Mouse (Mus musculus) thymus, postnatal 36 days (tissue): ENCODE results near the gene Tectb.
"Not testable (repeated sequence)": the region's sequence is repeated elsewhere in the genome, so short reads cannot be mapped to it uniquely, and the experiment has no call there.

ENCODE experiments used
- DNase-seq, 2 experiments: peaks; one replicate each; pipeline ENCODE4 v3.0.0; 2022; ENCODE audit warnings: mixed read lengths in 2 of 2

The Tectb gene

DNA sequence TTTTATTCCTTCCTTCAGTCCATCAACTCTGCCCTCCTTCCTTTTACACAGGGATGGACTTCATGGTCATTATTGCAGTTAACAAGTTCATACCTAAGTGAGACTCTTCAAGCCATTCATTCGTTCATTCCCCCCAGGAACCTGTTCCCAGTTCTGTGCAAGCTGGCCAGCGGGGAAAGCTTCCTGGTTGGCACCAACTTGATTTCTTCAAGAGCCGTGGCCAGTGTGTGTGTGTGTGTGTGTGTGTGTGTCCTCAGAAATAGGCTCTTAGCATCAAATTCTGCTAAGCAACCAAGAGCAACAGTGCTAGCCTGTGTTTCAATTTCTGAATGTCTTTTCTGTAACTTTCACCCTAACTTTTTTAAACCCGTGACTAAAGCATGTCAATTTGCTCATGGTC is 14.6 kb upstream of the Tectb start:
- no peak for DNase-seq

DNA sequence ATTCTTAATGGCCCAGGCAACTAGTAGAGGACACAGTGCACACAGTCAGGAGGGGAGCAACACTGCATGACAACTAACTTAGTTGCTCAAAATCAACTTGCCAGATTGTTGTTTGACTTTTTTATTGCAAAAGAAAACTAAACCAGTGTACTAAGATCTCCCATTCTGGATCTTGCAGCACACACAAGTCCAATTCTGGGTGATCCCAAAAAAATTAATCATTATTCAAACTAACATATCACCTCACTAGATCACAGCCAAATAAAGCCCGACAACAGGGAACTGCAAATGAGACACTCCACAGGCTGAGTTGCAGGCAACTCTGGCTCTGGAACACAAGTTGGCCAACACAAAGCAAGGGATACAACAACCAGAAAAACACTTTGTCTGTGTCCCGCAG is 13.8 kb upstream of the Tectb start:
- DNase-seq: no peak

DNA sequence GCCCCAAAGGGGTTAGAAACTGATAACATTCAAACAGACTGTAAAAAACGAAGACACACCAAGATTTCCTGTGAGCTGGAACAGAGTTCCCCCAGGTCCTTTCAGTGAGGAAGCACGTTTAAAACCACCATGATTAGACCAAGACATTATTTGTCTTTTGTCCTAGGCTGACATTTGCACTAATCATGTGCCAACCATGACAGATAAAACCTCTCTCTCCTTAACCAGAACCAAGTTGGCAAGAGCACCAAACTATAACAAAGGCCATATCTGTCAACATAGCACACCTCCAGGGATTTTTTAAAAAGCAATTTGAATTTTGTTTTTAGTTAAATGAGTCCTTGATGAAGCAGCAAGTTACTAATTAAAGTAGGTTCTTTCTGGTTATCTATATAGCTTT is 12.8 kb upstream of the Tectb start:
- DNase-seq: no peak

DNA sequence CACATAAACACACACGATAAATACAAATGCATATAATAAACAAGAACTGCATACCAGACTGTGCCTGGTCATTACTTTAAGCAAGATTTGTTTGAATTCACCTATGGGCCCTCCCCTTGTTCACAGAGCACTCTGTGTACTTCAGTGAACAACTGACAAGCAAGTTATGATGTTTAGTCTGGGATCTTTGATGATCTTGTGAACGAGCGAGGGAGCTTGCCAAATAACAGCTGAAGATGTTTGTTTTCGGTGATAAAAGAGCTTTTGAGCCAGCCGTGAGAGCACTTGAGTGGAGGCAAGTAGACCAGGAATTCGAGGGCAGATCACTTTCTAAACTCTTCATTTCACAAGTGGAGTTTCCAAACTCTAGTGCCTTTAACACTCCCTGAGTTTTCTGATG is 12.2 kb upstream of the Tectb start:
- no peak for DNase-seq

DNA sequence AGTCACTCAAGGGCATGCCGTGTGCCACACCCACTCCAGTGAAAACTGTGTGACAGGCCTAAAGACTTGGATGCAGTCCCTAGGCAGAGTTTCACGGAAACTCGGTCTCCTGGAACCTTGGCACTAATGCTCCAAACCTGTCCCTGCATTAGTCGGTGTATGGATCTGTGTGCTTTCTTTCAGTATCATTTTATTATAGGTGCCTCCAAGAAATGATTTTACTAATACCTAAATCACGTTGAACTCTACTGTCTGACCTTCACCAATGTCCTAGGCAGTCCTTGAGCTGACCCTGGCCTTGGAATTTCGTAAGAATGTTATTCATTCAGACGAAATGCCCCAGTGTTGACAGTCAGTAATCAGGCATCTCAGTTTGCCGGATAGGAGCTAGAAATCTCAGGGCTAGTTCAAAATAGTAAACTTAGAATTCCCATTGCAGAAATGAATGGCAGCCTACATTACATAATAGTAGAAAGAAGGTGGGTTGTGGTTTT is 11.2 kb upstream of the Tectb start:
- not testable (repeated sequence) for DNase-seq

DNA sequence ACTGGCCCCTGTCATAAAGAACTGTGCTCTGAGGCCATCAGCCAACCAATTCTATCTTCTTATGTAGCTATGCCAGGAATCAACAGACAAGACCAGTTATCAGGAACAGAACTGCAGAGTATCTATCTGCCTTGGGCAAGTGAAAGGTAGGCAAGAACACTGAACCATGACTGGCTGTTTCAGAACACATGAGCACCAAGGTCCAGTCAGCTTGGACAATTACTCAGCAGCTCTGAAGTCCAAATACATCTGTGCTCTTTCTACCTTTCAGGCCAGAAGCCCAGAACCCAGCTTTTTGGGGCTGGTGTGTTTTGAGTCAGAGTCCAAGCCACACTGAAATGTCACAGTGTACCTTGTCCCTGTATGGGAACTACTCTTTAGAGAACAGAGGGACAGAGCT is 10.1 kb upstream of the Tectb start:
- no peak for DNase-seq

DNA sequence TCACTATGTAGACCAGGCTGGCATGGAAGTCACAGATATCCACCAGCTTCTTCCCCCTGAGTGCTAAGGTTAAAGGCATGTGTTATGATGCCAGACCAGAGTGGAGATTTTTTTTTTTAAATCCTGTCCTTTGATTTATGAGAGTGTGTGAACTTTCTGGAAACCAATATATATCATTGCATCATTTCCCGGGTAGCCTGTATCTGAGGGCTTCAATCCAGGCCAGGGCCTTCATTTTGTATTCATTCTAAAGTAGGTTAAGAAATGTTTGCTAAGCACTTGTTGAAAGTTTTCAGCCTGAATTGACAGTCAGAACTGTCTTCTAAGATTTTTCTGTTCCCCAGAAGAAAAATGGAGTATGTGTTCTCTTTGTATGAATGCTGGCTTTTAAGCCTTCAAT is 8.9 kb upstream of the Tectb start:
- no peak for DNase-seq

DNA sequence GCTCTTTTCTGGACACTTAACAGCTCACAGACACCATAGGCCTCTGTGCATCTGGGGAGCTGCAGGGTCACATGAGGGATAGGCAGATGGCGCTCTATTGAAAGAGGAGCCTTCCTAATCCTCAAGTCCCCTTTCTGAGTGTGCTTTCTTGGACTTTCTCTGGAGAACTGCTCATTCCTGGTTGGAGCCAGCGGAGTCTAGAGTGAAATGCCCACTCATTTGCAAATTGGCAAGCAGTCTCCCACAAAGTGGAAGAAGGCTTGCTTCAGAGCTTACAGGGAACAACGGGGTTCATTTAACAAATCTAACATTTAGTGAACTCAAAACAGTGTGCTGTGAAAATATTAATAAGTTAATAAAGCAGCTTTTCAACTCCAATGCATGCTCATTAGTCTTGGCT is 3.4 kb upstream of the Tectb start:
- no peak for DNase-seq

DNA sequence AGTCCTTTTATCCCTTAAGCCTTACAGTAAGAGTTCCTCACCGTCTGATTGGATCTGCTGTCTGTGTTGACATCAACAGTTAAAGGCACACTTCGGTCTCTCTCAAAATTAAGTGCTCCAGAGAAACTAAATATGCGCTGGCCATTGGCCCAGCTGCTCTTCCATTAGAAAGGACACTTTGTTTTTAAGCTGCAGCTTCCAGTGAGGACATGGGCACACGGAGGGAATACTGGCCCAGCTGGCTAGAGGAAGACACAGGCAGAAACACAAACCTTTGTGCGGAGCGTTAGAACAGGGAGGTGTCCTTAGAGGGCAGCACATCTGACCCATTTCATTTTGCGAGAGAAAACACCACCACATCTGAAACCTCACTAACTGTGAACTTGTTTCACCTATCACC is 3.9 kb downstream of the Tectb start:
- no peak for DNase-seq

DNA sequence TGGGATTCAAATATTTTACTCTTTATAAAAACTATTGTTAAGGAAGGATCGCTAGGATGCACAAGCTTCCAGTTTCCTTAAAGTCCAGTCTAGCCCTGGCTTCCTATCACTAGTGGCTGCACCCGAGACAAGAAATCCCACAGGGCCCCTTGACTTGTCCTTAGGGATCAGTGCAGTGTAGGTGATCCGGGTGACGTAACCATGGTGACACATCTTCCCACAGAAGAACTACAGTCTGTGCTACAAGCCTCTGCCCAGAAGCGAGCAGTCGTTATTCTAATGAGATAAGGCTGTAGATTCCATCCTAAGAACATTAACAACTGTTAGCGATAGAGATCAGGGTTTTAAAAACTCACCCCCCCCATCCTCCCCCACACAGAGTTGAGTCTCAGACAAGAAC is 4.5 kb downstream of the Tectb start:
- DNase-seq: no peak

DNA sequence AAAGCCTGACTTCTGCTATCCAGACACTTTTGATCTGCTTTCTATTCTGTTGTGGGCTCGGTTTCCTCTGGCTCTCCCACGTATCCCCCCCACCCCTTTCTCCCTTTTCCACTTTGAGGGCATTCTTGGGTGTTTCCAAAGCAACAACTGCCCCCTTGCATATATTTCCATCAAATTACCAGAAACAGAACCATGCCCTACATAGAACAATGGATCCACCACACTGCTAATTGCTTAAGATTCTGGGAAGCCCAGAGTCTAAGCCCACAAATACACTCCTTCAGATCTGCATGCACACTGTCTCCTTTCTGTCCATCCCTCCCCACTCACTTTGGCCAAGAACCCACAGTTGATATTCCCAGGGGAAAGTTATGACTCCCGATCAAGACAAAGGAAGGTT is 5.1 kb downstream of the Tectb start:
- DNase-seq: no peak

DNA sequence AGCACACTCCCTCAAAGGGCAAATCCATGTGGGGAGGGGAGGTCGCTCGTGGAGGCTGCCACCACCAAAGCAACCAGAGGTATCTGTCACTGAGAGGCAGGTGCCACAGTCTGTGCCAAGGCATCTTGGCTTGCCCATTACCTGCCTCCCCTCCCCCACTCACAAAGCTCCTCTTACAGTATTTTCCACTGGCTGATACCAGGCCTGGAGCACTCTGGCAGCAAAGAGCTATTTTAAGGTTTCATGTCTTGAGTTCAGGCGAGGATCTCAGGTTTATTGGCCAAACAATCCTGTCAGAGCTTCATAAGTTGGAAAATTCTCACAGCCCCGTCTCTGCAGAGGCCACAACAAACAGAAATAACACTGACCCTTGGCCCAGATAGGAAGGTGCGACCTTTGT is 9.5 kb downstream of the Tectb start:
- no peak for DNase-seq

DNA sequence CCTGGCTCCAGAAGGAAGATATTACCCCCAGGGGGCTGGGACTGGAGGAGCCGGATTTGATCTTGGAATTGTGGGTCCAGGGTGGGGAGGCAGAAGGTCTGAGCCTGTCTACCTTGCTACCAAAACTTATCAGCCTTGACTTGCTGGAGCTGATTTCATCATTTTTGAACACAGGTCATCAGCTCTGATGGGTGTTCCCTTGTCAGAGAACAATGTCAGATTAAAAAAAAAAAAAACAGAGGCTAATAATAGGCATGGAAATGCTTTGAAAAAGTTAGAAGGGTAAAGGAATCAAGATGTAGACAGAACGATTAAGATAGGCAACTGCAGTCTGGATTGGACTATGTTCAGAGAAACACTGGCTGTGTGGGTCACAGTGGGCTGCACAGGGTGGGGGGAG is 11.1 kb downstream of the Tectb start:
- no peak for DNase-seq

DNA sequence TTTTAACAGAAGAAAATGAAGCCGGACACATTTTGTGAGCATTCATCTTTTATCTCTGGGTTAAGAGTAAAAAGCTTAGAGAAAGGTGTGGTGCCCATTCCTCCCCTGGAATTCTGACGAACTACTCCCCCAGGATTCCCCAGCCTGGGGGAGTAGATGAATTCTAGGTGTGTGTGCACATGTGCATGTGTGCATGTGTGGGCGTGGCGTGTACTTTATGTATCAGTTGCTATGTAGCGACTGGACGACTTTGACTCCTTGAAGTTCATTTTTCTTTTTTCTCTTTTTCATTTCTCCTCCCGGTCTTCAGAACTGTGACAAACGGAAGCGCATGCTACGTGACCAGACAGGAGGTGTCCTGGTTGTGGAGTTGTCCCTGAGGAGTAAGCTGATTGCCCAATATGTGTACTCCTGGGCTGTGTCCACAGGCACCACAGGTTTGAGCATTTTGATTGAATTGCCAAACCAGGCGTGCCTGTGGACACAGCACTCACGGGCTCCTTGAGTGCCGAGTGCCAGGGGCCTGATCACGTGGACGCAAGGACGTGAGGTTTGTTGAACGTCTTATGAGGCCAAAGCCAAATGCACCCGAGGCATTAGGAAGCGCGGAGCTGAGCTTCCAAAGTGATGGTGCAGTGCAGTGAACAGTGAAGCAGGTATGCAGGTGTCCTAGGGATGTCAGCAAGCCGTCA is 11.9 kb downstream of the Tectb start:
- no peak for DNase-seq

DNA sequence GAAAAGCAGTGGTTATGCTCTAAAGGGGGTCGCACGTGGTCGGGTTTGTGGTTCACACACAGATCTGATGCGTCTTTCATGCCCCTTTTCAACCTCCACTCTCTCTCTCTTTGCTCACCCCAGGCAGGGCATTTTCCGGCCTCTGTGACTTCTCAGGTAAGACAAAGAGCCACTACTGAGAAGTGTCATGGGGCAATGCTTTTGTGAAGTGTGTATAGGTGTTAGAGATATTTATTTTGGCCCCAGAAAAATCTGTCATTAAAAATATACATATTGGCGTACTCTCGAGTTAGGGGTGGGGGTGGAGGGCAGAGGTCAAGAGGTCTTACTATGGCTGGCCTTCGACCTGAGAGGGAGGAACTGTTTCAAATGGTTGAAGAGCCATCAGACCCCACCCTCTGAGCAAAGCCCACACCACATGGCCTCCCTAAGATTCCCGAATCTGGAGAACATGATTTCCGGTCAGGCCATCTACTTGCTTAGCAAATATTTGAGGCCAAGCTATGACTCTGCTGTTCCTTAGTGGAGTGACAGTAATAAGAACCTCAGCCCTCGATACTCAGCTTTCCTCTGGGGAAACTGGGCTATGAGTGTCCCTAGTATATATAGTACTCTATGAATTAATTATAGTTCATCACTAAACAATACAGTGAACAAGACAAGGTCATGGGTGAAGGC is 13.3 kb downstream of the Tectb start:
- DNase-seq: no peak

DNA sequence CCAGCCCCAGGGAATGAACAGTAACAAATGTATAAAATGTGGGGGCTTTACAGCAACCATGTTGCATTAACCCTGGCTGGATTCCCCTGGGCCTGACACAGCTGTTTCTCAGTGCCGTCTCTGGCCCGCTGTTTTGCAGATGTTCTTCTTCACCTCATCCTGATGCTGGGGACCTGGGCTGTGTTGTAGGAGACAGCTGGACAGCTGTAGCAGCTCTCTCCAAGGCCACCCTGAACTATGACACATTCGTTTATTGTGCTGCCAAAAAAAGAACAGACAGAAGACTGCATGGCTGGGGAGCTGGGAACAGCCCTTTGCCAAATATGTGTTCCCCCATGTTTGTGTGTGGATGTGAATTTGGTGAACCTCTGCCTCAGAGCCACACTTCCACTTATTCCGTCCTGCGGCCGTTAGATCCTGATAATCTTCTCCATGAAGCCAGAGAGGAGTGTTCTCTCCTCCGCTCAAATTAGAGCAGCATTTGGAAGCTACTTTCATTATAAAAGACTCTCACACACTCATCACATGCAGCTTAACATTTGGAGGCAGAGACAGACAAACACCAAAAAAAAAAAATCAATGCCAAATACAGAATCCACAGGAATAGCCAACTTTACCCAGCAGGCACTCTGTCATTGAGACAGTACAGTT is 14.1 kb downstream of the Tectb start:
- no peak for DNase-seq

DNA sequence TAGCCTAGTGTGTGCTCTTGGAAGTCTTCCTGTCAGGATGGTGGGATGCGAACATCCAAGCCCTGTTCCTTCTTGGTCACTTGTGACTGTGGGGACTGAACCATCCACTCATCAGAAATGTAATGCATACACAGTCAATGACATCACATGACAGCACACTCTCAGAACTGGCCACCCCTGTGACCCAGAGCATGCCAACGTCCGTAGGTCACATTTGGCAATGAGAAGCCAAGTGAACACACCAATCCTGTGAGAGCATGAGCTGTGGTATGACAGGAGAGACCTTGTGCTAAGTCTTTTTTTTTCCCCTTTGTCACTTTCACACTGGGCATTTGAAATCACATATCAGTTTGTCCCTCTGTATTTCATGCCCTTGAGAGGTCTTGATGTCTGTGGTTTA is 15.0 kb downstream of the Tectb start:
- DNase-seq: no peak

DNA sequence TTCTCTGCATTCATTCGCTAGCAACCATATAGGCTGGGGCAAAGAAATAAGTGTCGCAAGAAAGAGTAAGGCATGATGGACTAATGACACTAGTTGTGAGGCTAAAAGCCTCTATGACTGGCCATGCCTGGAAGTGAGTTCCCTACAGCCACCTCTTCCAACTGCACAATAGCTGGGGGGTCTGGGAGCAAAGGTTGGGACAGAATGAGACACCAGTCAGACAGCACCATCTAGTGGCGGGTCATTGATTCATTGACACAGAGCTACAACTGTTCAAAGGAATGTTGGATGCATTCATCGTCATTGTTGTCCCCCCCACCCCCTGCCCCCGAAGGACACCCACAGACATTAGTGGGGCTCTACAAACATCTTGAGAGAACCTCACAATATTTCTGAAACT is 17.8 kb downstream of the Tectb start:
- DNase-seq: peak in 1 of 2 experiments; percentile 17

DNA sequence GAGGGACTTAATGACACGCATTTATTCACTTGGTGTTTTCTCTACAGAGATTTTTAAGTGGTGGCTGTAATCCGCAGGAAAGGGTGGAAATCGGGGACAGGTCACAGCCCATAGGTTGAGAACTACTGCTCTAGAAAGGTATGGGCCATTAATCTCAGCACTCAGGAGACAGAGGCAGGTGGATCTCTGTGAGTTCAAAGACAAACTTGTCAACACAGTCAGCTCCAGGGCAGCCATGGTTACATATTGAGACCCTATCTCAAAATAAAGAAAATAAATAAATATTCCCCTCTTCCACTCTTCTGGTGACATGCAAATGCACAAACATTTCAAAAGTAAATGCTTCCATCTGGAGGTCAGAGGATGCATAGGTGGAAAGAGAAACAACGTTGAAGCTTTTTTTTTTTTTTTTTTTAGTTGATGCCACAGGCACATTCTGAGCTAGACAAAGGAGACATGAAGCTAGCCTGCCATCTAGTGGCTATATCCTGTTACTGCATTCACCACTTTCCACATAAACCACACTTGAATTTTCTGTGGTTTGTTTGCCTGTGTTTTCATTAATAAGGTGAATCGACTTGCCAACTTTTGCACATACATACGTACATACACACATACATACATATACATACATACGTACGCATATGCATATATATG is 26.1 kb downstream of the Tectb start:
- no peak for DNase-seq

DNA sequence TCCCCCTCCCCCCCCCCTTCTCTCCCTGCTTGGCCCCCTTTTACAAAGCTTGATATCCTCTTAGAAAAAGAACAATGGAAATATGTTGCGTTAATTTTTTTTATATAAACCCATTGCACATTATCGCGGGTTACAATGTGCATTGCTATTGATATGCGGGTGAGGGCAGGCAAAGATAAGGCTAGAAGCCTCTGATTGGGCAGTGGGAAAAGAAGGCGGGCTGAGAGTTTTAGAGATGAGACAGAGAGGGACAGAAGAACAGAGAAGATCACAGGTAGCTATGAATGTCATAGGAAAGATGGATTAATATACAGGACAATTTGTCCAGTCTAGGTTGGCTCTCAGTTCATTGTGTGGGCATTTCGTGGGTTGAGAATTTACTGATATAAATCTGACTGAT is 26.7 kb downstream of the Tectb start:
- DNase-seq: no peak

DNA sequence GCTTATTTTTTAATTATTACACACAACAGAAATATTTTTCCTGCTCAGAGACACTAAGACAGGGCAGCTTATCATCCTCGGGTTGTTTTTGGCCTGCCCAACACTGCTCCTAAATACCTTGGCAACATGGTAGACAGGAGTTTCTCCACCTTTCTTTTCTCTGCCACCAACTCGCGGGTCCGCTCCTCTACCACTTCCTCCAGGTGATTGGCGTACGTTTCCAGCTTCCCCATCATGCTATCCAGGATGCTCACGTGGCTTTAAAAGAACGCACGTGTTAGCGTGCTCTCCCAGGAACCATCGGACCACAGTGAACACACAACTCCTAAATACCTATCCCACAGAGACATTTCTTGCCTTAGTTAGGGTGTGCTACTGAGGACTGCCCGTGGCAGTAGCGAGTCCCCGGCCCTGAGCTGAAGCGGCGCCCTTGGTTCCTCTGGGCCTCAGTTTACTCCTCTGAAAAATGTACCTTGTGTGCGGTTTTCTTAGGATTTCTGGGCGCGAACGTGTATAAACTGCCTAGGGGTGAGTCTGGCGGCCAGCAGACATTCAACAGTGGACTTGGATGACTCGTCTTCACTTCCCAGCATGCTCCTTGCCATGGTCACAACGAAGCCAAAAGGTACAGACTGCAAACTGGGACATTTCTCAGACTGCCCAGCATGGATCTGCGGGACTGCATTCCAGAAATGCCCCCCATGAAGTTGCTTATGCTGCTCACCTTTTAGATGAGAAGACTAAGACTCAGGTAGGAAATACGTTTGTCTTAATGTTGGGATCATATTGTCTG is 27.4 kb downstream of the Tectb start:
- no peak for DNase-seq

DNA sequence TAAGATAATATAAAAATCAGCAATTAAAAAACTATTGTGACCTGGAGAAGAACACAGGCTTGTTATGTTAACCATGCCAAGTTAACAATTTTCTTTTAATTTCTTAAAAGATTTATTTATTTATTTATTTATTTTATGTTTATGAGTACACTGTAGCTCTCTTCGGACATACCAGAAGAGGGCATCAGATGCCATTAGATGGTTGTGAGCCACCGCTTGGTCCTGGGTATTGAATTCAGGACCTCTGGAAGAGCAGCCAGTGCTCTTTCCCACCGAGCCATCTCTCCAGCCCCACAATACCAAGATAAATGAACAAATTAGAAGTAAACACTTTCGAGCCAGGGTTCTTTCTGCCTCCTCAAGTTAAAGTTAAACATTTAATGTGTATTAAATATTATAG is 28.1 kb downstream of the Tectb start:
- no peak for DNase-seq

DNA sequence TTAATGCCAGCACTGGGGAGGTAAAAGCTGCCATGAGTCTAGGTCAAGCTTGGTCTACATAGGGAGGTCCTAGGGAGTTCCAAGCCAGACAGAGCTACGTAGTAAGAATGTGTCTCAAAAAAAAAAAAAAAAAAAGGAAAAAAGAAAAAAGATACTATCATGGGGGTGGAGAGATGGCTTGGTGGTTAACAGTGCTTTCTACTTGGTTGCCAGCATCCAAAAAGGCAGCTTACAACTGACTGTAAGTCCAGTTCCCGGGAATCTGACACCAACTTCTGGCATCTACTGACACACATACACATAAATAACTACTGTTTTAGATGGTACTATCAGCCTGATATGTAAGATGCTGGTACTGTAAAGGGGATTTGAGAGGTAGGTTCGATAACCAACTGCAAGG is 28.6 kb downstream of the Tectb start:
- no peak for DNase-seq
